Mouse (Mus musculus): ENCODE results near the gene B2m.

GRCm38 (mm10) chr2:122143111-122143510 lies 4.4 kb upstream of the B2m start:
- no peak for TF ChIP-seq CTCF (IDR thresholded peaks at IDR 0.05; ENCODE audit: low read depth)
- TF ChIP-seq EP300 (IDR thresholded peaks at IDR 0.05; ENCODE audit: low read depth), result no peak
